Mouse (Mus musculus) spleen, adult 2 months (tissue): Measurements from ENCODE around the gene Cxcr6. TPM values are rescaled to one million over a fixed set of nuclear protein-coding genes. Genes with fewer than 3 reads are reported as not detected.
"Not testable (repeated sequence)": the region's sequence is repeated elsewhere in the genome, so short reads cannot be mapped to it uniquely, and the experiment has no call there.

Source experiments
- DNase-seq, 2 experiments: peaks; one replicate each; pipeline versions ENCODE4 v3.0.0 to v3.0.0-alpha.2; 2012 to 2021; ENCODE audit warnings: low spot score in 2 of 2, low read depth in 1 of 2
- H3K27ac ChIP-seq: fragments of 200-500 bp; 2 replicates; pipeline ENCODE4 v1.5.1; 2012; ENCODE audit warnings: low read length, inconsistent platforms; ENCODE audit not compliant: insufficient read depth
- H3K27me3 ChIP-seq: fragments of 200-500 bp; 2 replicates; pipeline ENCODE4 v1.6.1; 2012; ENCODE audit warnings: mild to moderate bottlenecking, moderate library complexity, low read length, inconsistent platforms; ENCODE audit not compliant: control insufficient read depth, insufficient read depth
- H3K36me3 ChIP-seq: fragments of 200-500 bp; 2 replicates; pipeline ENCODE4 v1.6.1; 2012; ENCODE audit warnings: mild to moderate bottlenecking, low read length, inconsistent platforms; ENCODE audit not compliant: control insufficient read depth, insufficient read depth
- H3K4me1 ChIP-seq: fragments of 200-500 bp; 2 replicates; pipeline ENCODE4 v1.6.1; 2011; ENCODE audit warnings: inconsistent platforms; ENCODE audit not compliant: control insufficient read depth, insufficient read depth, insufficient read length
- H3K4me3 ChIP-seq: fragments of 200-500 bp; 2 replicates; pipeline ENCODE4 v1.5.1; 2011; ENCODE audit warnings: mild to moderate bottlenecking, inconsistent platforms; ENCODE audit not compliant: insufficient read depth, insufficient read length; ENCODE audit errors: extremely low read depth
- CTCF ChIP-seq: fragments of 200-500 bp; IDR thresholded peaks from 2 replicates; pipeline ENCODE4 v1.5.1; 2011; ENCODE audit warnings: mild to moderate bottlenecking, inconsistent platforms; ENCODE audit not compliant: insufficient read depth, insufficient read length, insufficient replicate concordance; ENCODE audit errors: extremely low read depth
- POLR2A ChIP-seq: fragments of 200-500 bp; IDR thresholded peaks from 2 replicates; pipeline ENCODE4 v1.6.1; 2011; ENCODE audit warnings: low read depth, low read length, inconsistent platforms
- WGBS: fragments of 180-500 bp; shearing (Covaris S2); methylation state at CpG from one replicate; pipeline ENCODE4 v1.1.7; 2018; 5-methylcytosine and 5-hydroxymethylcytosine counted together
- polyA plus RNA-seq: library from polyadenylated mRNA; depleted of rRNA; stranded (reverse); fragments of >200 nt; gene quantifications from 2 replicates; pipeline ENCODE4 v1.2.3, GENCODE M21; 2012

The Cxcr6 gene
- polyA plus RNA-seq, 1 experiment, result 5.2 TPM

DNA sequence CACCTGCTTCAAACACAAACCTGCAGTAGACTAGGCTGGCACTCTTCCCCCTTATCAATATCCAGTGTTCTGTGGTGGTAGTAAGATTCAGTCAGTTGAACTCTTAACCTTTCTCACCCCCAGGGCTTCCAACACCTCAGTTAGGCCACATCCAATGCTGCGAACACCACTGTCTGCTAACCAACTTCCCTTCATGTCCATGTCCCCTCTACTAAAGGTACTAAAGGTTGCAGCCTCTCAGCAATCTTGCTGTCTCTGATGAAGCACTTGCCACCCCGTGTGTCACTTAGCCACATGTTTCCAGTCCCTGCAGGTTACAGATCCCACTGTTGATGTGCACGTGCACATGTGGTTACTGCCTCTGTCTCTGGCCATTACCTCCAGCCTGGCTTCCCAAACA, 42.5 kb upstream of the Cxcr6 start:
- Histone ChIP-seq H3K27ac (peak overlapping the region; percentile 47), H3K4me3 (no peak overlapping the region), H3K27me3 (no peaks in the 10 kb centered on the region), H3K4me1 (peaks cover 8% of the 10 kb centered on the region; the same call in 1 of the 2 replicates), H3K36me3 (no peaks in the 10 kb centered on the region)
- TF ChIP-seq CTCF (no peak), POLR2A (no peak)
- WGBS, result 54% methylated on average over 3 of the region's 3 CpGs
- DNase-seq, result no peak

DNA sequence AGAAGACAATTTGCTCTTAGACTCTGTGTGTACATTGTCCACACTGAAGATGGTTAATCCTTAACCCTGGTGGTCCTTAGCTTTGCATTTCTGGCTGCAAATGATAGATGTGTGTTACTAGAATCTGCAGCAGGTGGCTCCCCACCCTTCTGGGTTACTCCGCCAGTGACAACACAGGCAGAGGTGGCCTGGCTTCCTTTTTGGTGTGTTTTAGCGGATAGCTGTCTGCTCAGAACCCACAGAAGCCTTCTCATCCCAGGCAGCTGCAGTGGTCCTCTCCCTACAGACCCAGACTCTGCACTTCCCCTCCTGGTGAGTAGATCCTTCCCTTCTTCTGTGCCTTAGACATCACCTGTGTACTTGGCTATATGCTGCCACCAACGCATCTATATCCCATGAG, 39.3 kb upstream of the Cxcr6 start:
- Histone ChIP-seq H3K4me3 (peak overlapping the region; percentile 22; the same call in 1 of the 2 replicates), H3K4me1 (peaks cover 14% of the 10 kb centered on the region; the same call in 1 of the 2 replicates), H3K27ac (peak overlapping the region; percentile 14), H3K36me3 (no peaks in the 10 kb centered on the region), H3K27me3 (no peaks in the 10 kb centered on the region)
- 75% methylated on average over 3 of the region's 3 CpGs for WGBS
- peak in 1 of 2 experiments; percentile 12 for DNase-seq
- no peak for TF ChIP-seq POLR2A
- TF ChIP-seq CTCF, result no peak

DNA sequence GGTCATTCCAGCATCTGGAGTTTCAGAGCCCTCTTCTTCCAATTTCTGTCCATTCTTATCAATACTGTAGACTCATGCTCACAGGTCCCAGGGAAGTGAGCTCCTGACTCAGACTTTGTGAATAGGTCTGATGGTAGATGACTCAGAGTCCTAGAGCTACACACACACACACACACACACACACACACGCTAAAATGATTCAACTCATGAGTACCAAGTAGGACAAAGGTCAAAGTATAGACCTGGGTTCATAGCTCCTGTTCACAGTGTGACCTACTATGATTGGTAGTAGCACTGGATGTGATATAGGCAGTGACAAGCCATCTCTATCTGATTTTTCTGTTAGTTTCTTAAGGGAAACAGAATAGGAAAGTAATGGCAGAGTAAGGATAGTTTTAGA, 37.8 kb upstream of the Cxcr6 start:
- H3K4me1 ChIP-seq, result peaks cover 14% of the 10 kb centered on the region; the same call in 1 of the 2 replicates
- H3K4me3 ChIP-seq, result no peak overlapping the region
- no peaks in the 10 kb centered on the region for H3K36me3 ChIP-seq
- TF ChIP-seq POLR2A, result no peak
- no peaks in the 10 kb centered on the region for H3K27me3 ChIP-seq
- DNase-seq, result no peak
- WGBS, result 75% methylated on average over 1 of the region's 1 CpGs
- H3K27ac ChIP-seq, result no peak overlapping the region

DNA sequence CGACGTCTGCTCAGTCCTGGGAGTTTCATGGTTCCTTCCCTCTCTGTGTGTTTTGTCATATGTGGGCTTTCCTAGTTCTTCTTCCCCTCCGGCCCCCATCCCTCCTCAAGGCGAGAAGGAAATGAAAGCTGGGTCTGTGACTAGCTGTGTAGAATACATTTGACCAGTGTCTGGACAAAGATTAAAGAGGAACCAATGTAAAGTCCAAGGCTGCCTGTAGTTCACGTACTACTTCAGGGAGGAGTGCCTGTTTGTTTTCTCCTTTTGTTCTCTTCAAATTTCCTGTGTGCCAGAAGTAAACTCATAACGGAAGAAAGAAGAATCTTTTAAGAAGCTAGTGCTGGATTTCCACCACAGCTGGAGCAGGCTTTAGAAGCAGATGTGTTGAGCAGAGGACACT, 36.7 kb upstream of the Cxcr6 start:
- Histone ChIP-seq H3K27ac (peak overlapping the region; percentile 50), H3K4me1 (peaks cover 9% of the 10 kb centered on the region; the same call in 1 of the 2 replicates), H3K36me3 (no peaks in the 10 kb centered on the region), H3K4me3 (peak overlapping the region; percentile 20; the same call in 1 of the 2 replicates), H3K27me3 (no peaks in the 10 kb centered on the region)
- WGBS, result 9% methylated on average over 6 of the region's 6 CpGs
- DNase-seq, result no peak
- no peak for TF ChIP-seq POLR2A

DNA sequence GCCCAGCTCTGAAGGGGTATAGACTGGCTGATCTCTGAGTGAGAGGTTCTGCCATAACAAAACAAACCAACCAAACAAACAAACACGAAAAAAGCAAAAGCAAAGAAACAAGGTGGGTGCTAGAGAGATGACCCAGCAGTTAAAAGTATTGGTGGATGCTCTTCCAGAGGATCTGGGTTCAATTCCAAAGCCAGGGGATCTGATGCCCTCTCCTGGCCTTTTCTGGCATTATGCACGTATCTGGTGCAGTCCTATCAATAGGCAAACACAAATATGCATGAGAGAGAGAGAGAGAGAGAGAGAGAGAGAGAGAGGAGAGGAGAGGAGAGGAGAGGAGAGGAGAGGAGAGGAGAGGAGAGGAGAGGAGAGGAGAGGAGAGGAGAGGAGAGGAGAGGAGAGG, 33.0 kb upstream of the Cxcr6 start:
- peak in 1 of 2 experiments; percentile 38 for DNase-seq
- H3K27me3 ChIP-seq, H3K27ac ChIP-seq, H3K36me3 ChIP-seq, H3K4me1 ChIP-seq, H3K4me3 ChIP-seq: not testable (repeated sequence)
- 65% methylated on average over 2 of the region's 2 CpGs for WGBS
- TF ChIP-seq CTCF, result peak; percentile 38; the same call in 1 of the 2 replicates

DNA sequence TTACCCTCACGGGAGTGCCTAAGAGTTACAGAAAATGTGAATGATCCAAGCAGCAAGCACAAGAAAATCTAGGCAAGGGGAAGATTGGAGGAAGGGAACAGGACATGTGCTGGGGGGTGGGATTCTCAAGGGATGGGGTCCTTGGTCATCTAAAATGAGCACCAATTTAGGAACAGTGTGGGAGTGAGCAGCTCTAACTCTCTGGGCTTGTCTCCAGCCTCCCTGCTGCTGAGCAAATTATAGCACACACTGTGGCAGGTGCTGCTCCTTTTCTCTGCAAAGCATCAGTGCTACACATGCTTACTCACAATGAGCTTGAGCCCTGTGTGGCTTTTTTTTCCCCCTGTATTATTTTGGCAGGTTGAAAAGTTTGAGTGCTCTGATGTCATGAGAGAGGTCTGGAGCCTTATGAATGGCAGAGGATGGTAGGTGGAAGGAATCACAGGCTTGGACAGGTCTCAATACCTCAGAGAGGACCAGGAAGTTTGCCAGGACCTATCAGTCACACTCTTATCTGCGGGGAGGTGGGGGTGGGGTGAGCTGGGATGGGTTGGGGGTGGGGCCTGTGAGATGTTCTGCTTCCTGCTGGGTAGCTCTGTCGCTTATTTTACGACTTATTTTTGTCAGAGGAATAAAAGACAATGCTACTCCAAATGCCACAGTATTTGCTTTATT, 17.3 kb upstream of the Cxcr6 start:
- Histone ChIP-seq H3K27me3 (no peaks in the 10 kb centered on the region), H3K27ac (no peak overlapping the region), H3K4me3 (no peak overlapping the region), H3K4me1 (no peaks in the 10 kb centered on the region), H3K36me3 (peaks cover 35% of the 10 kb centered on the region)
- TF ChIP-seq CTCF (no peak), POLR2A (no peak)
- 79% methylated on average over 4 of the region's 4 CpGs for WGBS
- no peak for DNase-seq

DNA sequence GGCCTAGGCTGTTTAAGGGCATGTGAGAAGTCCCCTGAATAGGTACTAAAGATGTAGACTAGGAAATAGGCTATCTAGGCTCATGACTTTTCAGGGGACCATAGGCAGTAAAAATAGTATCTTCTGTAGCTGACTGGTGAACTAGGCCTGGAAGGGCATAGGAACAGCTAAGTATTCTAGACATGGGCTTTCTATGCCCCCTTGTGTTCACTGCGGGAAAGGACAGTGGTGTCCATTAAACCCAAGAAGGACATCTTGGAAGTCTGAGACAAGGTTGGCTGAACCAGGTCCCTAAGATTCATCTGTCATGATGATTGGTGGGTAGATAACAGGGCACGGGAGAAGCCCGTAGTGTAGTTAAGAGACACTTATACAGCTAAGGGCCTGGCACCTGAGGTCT, 10.1 kb upstream of the Cxcr6 start:
- Histone ChIP-seq H3K4me1 (no peaks in the 10 kb centered on the region), H3K36me3 (peaks cover 57% of the 10 kb centered on the region), H3K27ac (no peak overlapping the region), H3K27me3 (no peaks in the 10 kb centered on the region), H3K4me3 (no peak overlapping the region)
- no peak for TF ChIP-seq POLR2A
- TF ChIP-seq CTCF, result peak; percentile 48; the same call in 1 of the 2 replicates
- DNase-seq, result peak; percentile 40 to 43
- 82% methylated on average over 3 of the region's 3 CpGs for WGBS
